Mouse (Mus musculus): ENCODE results near the gene Mbnl2. TPM values are rescaled to one million over a fixed set of nuclear protein-coding genes. Genes with fewer than 3 reads are reported as not detected.

Gene Mbnl2
- polyA plus RNA-seq, 1 experiment: 64.4 TPM

- no peaks in the 10 kb centered on the region for H3K27me3 ChIP-seq (ENCODE audit: control insufficient read depth, insufficient read depth, low read length)
- 86% methylated on average over 3 of the region's 3 CpGs for WGBS
- DNase-seq: no peak
- no peaks in the 10 kb centered on the region for H3K4me1 ChIP-seq (replicated peaks; ENCODE audit: control insufficient read depth, insufficient read depth, low read length)
- TF ChIP-seq POLR2A (IDR thresholded peaks at IDR 0.05; ENCODE audit: control insufficient read depth, extremely low read depth, insufficient read depth, low read length, poor library complexity): no peak
- no peak for TF ChIP-seq CTCF (IDR thresholded peaks at IDR 0.05; ENCODE audit: borderline replicate concordance, control insufficient read depth, extremely low read depth, insufficient read depth, low read length, poor library complexity)
- no peaks in the 10 kb centered on the region for H3K36me3 ChIP-seq (ENCODE audit: control insufficient read depth, insufficient read depth, low read length)
- no peak overlapping the region for H3K27ac ChIP-seq (ENCODE audit: control insufficient read depth, insufficient read depth, low read length)
- H3K4me3 ChIP-seq (ENCODE audit: control insufficient read depth, insufficient read depth, low read length): no peak overlapping the region
Observed at GRCm38 (mm10) chr14:120405597-120405996, 130.1 kb downstream of the Mbnl2 start.

- WGBS: 93% methylated on average over 6 of the region's 6 CpGs
- Histone ChIP-seq H3K36me3 (ENCODE audit: control insufficient read depth, insufficient read depth, low read length) (no peaks in the 10 kb centered on the region), H3K27me3 (ENCODE audit: control insufficient read depth, insufficient read depth, low read length) (no peaks in the 10 kb centered on the region), H3K4me1 (replicated peaks; ENCODE audit: control insufficient read depth, insufficient read depth, low read length) (no peaks in the 10 kb centered on the region), H3K4me3 (ENCODE audit: control insufficient read depth, insufficient read depth, low read length) (no peak overlapping the region), H3K27ac (ENCODE audit: control insufficient read depth, insufficient read depth, low read length) (no peak overlapping the region)
- TF ChIP-seq POLR2A (IDR thresholded peaks at IDR 0.05; ENCODE audit: control insufficient read depth, extremely low read depth, insufficient read depth, low read length, poor library complexity) (no peak), CTCF (IDR thresholded peaks at IDR 0.05; ENCODE audit: borderline replicate concordance, control insufficient read depth, extremely low read depth, insufficient read depth, low read length, poor library complexity) (no peak)
- DNase-seq: no peak
Observed at GRCm38 (mm10) chr14:120406271-120406670, 130.8 kb downstream of the Mbnl2 start.

DNA sequence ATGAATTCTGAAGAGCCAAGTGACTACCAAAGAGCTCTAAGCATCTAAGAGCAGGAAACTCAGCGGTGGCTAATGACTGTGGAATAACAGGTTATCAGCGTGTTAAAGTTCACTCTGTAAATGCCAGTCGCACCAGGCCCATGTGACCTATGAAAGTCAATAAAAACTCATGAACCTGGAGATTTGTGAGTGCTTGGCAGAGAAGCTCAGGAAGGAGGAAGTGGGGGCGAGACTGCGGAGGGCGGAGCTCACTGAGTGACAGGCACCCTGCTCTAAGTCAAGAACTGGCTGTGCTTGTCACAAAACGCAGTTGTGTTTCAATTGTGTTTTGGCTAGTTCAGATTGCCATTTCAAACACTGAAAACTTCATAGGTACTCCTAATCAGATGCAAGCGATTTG lies 131.4 kb downstream of the Mbnl2 start:
- WGBS: 15% methylated on average over 8 of the region's 8 CpGs
- Histone ChIP-seq H3K27ac (ENCODE audit: control insufficient read depth, insufficient read depth, low read length) (no peak overlapping the region), H3K36me3 (ENCODE audit: control insufficient read depth, insufficient read depth, low read length) (no peaks in the 10 kb centered on the region), H3K4me3 (ENCODE audit: control insufficient read depth, insufficient read depth, low read length) (no peak overlapping the region), H3K27me3 (ENCODE audit: control insufficient read depth, insufficient read depth, low read length) (no peaks in the 10 kb centered on the region), H3K4me1 (replicated peaks; ENCODE audit: control insufficient read depth, insufficient read depth, low read length) (no peaks in the 10 kb centered on the region)
- TF ChIP-seq POLR2A (IDR thresholded peaks at IDR 0.05; ENCODE audit: control insufficient read depth, extremely low read depth, insufficient read depth, low read length, poor library complexity): no peak
- DNase-seq: peak; percentile 57

GRCm38 (mm10) chr14:120409854-120410253 lies 134.4 kb downstream of the Mbnl2 start:
- 97% methylated on average over 10 of the region's 10 CpGs for WGBS
- Histone ChIP-seq H3K27me3 (ENCODE audit: control insufficient read depth, insufficient read depth, low read length) (no peaks in the 10 kb centered on the region), H3K27ac (ENCODE audit: control insufficient read depth, insufficient read depth, low read length) (no peak overlapping the region), H3K4me1 (replicated peaks; ENCODE audit: control insufficient read depth, insufficient read depth, low read length) (no peaks in the 10 kb centered on the region), H3K36me3 (ENCODE audit: control insufficient read depth, insufficient read depth, low read length) (no peaks in the 10 kb centered on the region; the same call in 1 of the 2 replicates), H3K4me3 (ENCODE audit: control insufficient read depth, insufficient read depth, low read length) (no peak overlapping the region)
- no peak for DNase-seq
- TF ChIP-seq CTCF (IDR thresholded peaks at IDR 0.05; ENCODE audit: borderline replicate concordance, control insufficient read depth, extremely low read depth, insufficient read depth, low read length, poor library complexity) (no peak), POLR2A (IDR thresholded peaks at IDR 0.05; ENCODE audit: control insufficient read depth, extremely low read depth, insufficient read depth, low read length, poor library complexity) (no peak)

GRCm38 (mm10) chr14:120416886-120417285 lies 141.4 kb downstream of the Mbnl2 start:
- no peak for TF ChIP-seq POLR2A (IDR thresholded peaks at IDR 0.05; ENCODE audit: control insufficient read depth, extremely low read depth, insufficient read depth, low read length, poor library complexity)
- TF ChIP-seq CTCF (IDR thresholded peaks at IDR 0.05; ENCODE audit: borderline replicate concordance, control insufficient read depth, extremely low read depth, insufficient read depth, low read length, poor library complexity): no peak
- no peaks in the 10 kb centered on the region; the same call in 1 of the 2 replicates for H3K36me3 ChIP-seq (ENCODE audit: control insufficient read depth, insufficient read depth, low read length)
- no peak overlapping the region for H3K4me3 ChIP-seq (ENCODE audit: control insufficient read depth, insufficient read depth, low read length)
- no peak overlapping the region for H3K27ac ChIP-seq (ENCODE audit: control insufficient read depth, insufficient read depth, low read length)
- no peaks in the 10 kb centered on the region for H3K27me3 ChIP-seq (ENCODE audit: control insufficient read depth, insufficient read depth, low read length)
- no peak for DNase-seq
- WGBS: 89% methylated on average over 9 of the region's 9 CpGs
- H3K4me1 ChIP-seq (replicated peaks; ENCODE audit: control insufficient read depth, insufficient read depth, low read length): no peaks in the 10 kb centered on the region

DNA sequence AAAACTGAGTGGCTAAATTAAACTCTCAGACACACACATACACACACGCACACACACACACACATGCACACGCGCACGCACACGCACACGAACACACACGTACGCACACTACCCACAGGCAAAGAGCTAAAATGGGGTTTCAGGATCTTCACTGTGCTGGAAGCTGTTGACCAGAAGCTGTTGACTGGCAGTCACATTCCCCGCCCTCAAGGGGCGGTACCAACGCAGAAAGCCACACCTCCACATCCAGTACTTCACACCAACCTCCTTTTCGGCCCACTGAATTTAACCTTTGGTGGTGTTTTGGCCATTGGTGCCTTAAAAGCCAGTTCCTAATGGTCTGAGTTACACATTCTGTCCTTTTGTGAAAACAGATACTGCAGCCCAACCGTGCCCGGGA lies 143.5 kb downstream of the Mbnl2 start:
- H3K27me3 ChIP-seq (ENCODE audit: control insufficient read depth, insufficient read depth, low read length): no peaks in the 10 kb centered on the region
- DNase-seq: no peak
- no peaks in the 10 kb centered on the region for H3K4me1 ChIP-seq (replicated peaks; ENCODE audit: control insufficient read depth, insufficient read depth, low read length)
- WGBS: 95% methylated on average over 14 of the region's 14 CpGs
- H3K4me3 ChIP-seq (ENCODE audit: control insufficient read depth, insufficient read depth, low read length): no peak overlapping the region
- TF ChIP-seq POLR2A (IDR thresholded peaks at IDR 0.05; ENCODE audit: control insufficient read depth, extremely low read depth, insufficient read depth, low read length, poor library complexity): no peak
- TF ChIP-seq CTCF (IDR thresholded peaks at IDR 0.05; ENCODE audit: borderline replicate concordance, control insufficient read depth, extremely low read depth, insufficient read depth, low read length, poor library complexity): no peak
- H3K36me3 ChIP-seq (ENCODE audit: control insufficient read depth, insufficient read depth, low read length): peaks cover 16% of the 10 kb centered on the region
- no peak overlapping the region for H3K27ac ChIP-seq (ENCODE audit: control insufficient read depth, insufficient read depth, low read length)

GRCm38 (mm10) chr14:120428497-120428896 lies 153.0 kb downstream of the Mbnl2 start:
- no peak overlapping the region for H3K27ac ChIP-seq (ENCODE audit: control insufficient read depth, insufficient read depth, low read length)
- H3K4me3 ChIP-seq (ENCODE audit: control insufficient read depth, insufficient read depth, low read length): no peak overlapping the region
- 54% methylated on average over 5 of the region's 5 CpGs for WGBS
- no peak for TF ChIP-seq POLR2A (IDR thresholded peaks at IDR 0.05; ENCODE audit: control insufficient read depth, extremely low read depth, insufficient read depth, low read length, poor library complexity)
- TF ChIP-seq CTCF (IDR thresholded peaks at IDR 0.05; ENCODE audit: borderline replicate concordance, control insufficient read depth, extremely low read depth, insufficient read depth, low read length, poor library complexity): no peak
- H3K36me3 ChIP-seq (ENCODE audit: control insufficient read depth, insufficient read depth, low read length): peaks cover 26% of the 10 kb centered on the region
- no peak for DNase-seq
- no peaks in the 10 kb centered on the region for H3K27me3 ChIP-seq (ENCODE audit: control insufficient read depth, insufficient read depth, low read length)
- no peaks in the 10 kb centered on the region for H3K4me1 ChIP-seq (replicated peaks; ENCODE audit: control insufficient read depth, insufficient read depth, low read length)

All from thymus, adult 2 months (tissue).